In genomic region chr8:121908378-121909147, GRCm38 (mm10) we compare ENCODE assay signal across 10 mouse cellular contexts. TPM values are rescaled to one million over a fixed set of nuclear protein-coding genes. Genes with fewer than 3 reads are reported as not detected.
A peak's percentile ranks its signal among the peaks of the same experiment; 100 is the strongest.
DNase-seq lines count a peak whose midpoint lies in the region; ATAC-seq and TF ChIP-seq lines count a peak whose summit lies in the region.
"Had no signal": no experiment of that assay in that cellular context is flagged by ENCODE, and none has a peak within 500 bp of the region (broad histone marks: within the 10 kb centered on the region; RNA-seq: fewer than 3 reads in every experiment).

No protein-coding gene starts in this region.

- no peaks in the 10 kb centered on the region for H3K9me3 ChIP-seq in heart, embryonic 14.5 days (ENCODE audit: control insufficient read depth, low read length)
- no peaks in the 10 kb centered on the region for H3K9me3 ChIP-seq in E14TG2a.4 (ENCODE audit: low read length)
- no peaks in the 10 kb centered on the region for H3K9me3 ChIP-seq in liver, embryonic 15.5 days (replicated peaks)

- intact Hi-C loops in heart, postnatal 10 days (cut with DNase I), result loop anchor here (1.0 to 2.0 kb wide), 3 partner anchors 16 to 58 kb away; no protein-coding TSS in a partner anchor

- WGBS in heart, embryonic 14.5 days, result 51% methylated on average over 8 of the region's 8 CpGs
- 21% methylated on average over 8 of the region's 8 CpGs for WGBS in liver, embryonic 15.5 days (ENCODE audit: insufficient replicate concordance)

- no peak overlapping the region for H3K27ac ChIP-seq in heart, embryonic 14.5 days (replicated peaks in 1 of 2; ENCODE audit: control insufficient read depth in 1 of 2, insufficient read depth in 1 of 2, low read depth in 2 of 2, low read length in 2 of 2)
- H3K27ac ChIP-seq in embryonic fibroblast, embryonic 13.5 days (ENCODE audit: insufficient read depth, low read length), result no peak overlapping the region
- H3K27ac ChIP-seq in liver, embryonic 15.5 days (replicated peaks), result peak overlapping the region; percentile 64; the same call in 1 of the 2 replicates

- ATAC-seq in heart, embryonic 14.5 days (ENCODE audit: insufficient number of reproducible peaks, insufficient read depth, low FRiP score, low read depth), result no peak
- no peak for ATAC-seq in liver, embryonic 15.5 days (ENCODE audit: insufficient read depth)

- H3K4me1 ChIP-seq in heart, embryonic 14.5 days (ENCODE audit: control insufficient read depth in 2 of 2, insufficient read depth in 2 of 2, low read length in 2 of 2), result peaks cover 10 to 26% of the 10 kb centered on the region in 2 experiments
- peaks cover 56% of the 10 kb centered on the region for H3K4me1 ChIP-seq in E14TG2a.4 (replicated peaks; ENCODE audit: low read depth, low read length)
- peaks cover 5% of the 10 kb centered on the region; the same call in 1 of the 2 replicates for H3K4me1 ChIP-seq in embryonic fibroblast, embryonic 13.5 days (ENCODE audit: control insufficient read depth, insufficient read depth, low read length)
- H3K4me1 ChIP-seq in liver, embryonic 15.5 days (replicated peaks), result peaks cover 84% of the 10 kb centered on the region

- H3K27me3 ChIP-seq in heart, embryonic 14.5 days (ENCODE audit: control insufficient read depth, insufficient read depth, low read length), result no peaks in the 10 kb centered on the region; the same call in 1 of the 2 replicates
- H3K27me3 ChIP-seq in E14TG2a.4 (ENCODE audit: insufficient read depth, low read length), result no peaks in the 10 kb centered on the region
- no peaks in the 10 kb centered on the region for H3K27me3 ChIP-seq in liver, embryonic 15.5 days

- no peak overlapping the region for H3K9ac ChIP-seq in heart, embryonic 14.5 days (ENCODE audit: low read length)
- H3K9ac ChIP-seq in liver, embryonic 15.5 days, result peak overlapping the region; percentile 46

- H3K36me3 ChIP-seq in heart, embryonic 14.5 days (ENCODE audit: control insufficient read depth, insufficient read depth, low read length), result no peaks in the 10 kb centered on the region
- H3K36me3 ChIP-seq in E14TG2a.4 (ENCODE audit: insufficient read depth, low read length), result peaks cover 27% of the 10 kb centered on the region
- H3K36me3 ChIP-seq in liver, embryonic 15.5 days (replicated peaks), result peaks cover 20% of the 10 kb centered on the region

- no peak for DNase-seq in heart, postnatal 10 days
- no peak for DNase-seq in layer of hippocampus, postnatal 25 days (ENCODE audit: extremely low spot score in 1 of 2, low spot score in 1 of 2)
- DNase-seq in cerebellum, adult 11 months, result no peak
- no peak for DNase-seq in adrenal gland, postnatal 4 days (ENCODE audit: low spot score in 2 of 2)
- DNase-seq: kidney, adult 11 months; lung, postnatal 14 days had no signal

- TF ChIP-seq CTCF in E14TG2a.4 (conservative IDR thresholded peaks at IDR 0.05; ENCODE audit: low read length), result no peak
- TF ChIP-seq CTCF in embryonic fibroblast, embryonic 13.5 days (IDR thresholded peaks at IDR 0.05; ENCODE audit: borderline replicate concordance, insufficient read depth, low read length), result no peak

- no peak overlapping the region for H3K4me3 ChIP-seq in heart, embryonic 14.5 days (ENCODE audit: control insufficient read depth in 1 of 2, insufficient read depth in 1 of 2, low read depth in 1 of 2, low read length in 2 of 2)
- H3K4me3 ChIP-seq in E14TG2a.4 (replicated peaks; ENCODE audit: low read length), result peak overlapping the region; percentile 94
- H3K4me3 ChIP-seq in embryonic fibroblast, embryonic 13.5 days (ENCODE audit: insufficient read depth, low read length), result peak overlapping the region; percentile 56; the same call in 1 of the 2 replicates
- H3K4me3 ChIP-seq in liver, embryonic 15.5 days (replicated peaks), result peak overlapping the region; percentile 78

- TF ChIP-seq POLR2A in embryonic fibroblast, embryonic 13.5 days (IDR thresholded peaks at IDR 0.05; ENCODE audit: low read depth, low read length), result no peak

- peak overlapping the region; percentile 100 for H3K4me2 ChIP-seq in heart, embryonic 14.5 days (ENCODE audit: low read length)
- peak overlapping the region; percentile 92 for H3K4me2 ChIP-seq in liver, embryonic 15.5 days

RNA-seq across cellular contexts. Expression of gene Slc7a5, which starts 1.1 kb away (rescaled TPM):
- 18.7 and 18.8 TPM in 2 replicates for polyA plus RNA-seq in heart, embryonic 14.5 days (2014; fragmentation: Nextera tagmentation; extraction: Ambion mirVana)
- total RNA-seq in heart, postnatal 10 days (2021), result 10 to 100 TPM in 1 of 2 experiments, 1 to 10 TPM in 1; 8.6 to 11.3 TPM
- polyA plus RNA-seq in embryonic fibroblast, embryonic 13.5 days (2011; ENCODE audit: insufficient read length, low read depth, missing spikeins), result 125 and 185 TPM in 2 replicates
- polyA plus RNA-seq in liver, embryonic 15.5 days (2015; fragmentation: Nextera tagmentation; extraction: Ambion mirVana), result 38.2 and 42.4 TPM in 2 replicates
- 10 to 100 TPM; 66.6 to 75.5 TPM for total RNA-seq in layer of hippocampus, postnatal 25 days (2021)
- 10 to 100 TPM; 56.2 to 59.0 TPM for total RNA-seq in adrenal gland, postnatal 4 days (2021)

RNA-seq across cellular contexts. Expression of gene Car5a, which starts 36.1 kb away (rescaled TPM):
- polyA plus RNA-seq in heart, embryonic 14.5 days (2014; fragmentation: Nextera tagmentation; extraction: Ambion mirVana), result not detected in 2 replicates
- not detected for total RNA-seq in heart, postnatal 10 days (2021)
- polyA plus RNA-seq in embryonic fibroblast, embryonic 13.5 days (2011; ENCODE audit: insufficient read length, low read depth, missing spikeins), result 0.53 and 3.5 TPM in 2 replicates
- 3.2 and 4.5 TPM in 2 replicates for polyA plus RNA-seq in liver, embryonic 15.5 days (2015; fragmentation: Nextera tagmentation; extraction: Ambion mirVana)
- total RNA-seq in layer of hippocampus, postnatal 25 days (2021), result not detected
- under 1 TPM in 1 of 2 experiments, not detected in 1; 0.76 TPM for total RNA-seq in adrenal gland, postnatal 4 days (2021)

RNA-seq across cellular contexts. Expression of gene Banp, which starts 41.0 kb away (rescaled TPM):
- 21.2 and 24.8 TPM in 2 replicates for polyA plus RNA-seq in heart, embryonic 14.5 days (2014; fragmentation: Nextera tagmentation; extraction: Ambion mirVana)
- 10 to 100 TPM in 1 of 2 experiments, 1 to 10 TPM in 1; 9.8 to 11.9 TPM for total RNA-seq in heart, postnatal 10 days (2021)
- 32.1 and 38.9 TPM in 2 replicates for polyA plus RNA-seq in embryonic fibroblast, embryonic 13.5 days (2011; ENCODE audit: insufficient read length, low read depth, missing spikeins)
- 15.2 and 20.6 TPM in 2 replicates for polyA plus RNA-seq in liver, embryonic 15.5 days (2015; fragmentation: Nextera tagmentation; extraction: Ambion mirVana)
- 10 to 100 TPM; 39.4 to 41.7 TPM for total RNA-seq in layer of hippocampus, postnatal 25 days (2021)
- total RNA-seq in adrenal gland, postnatal 4 days (2021), result 10 to 100 TPM; 14.0 to 15.7 TPM

Comparison
In these comparisons a context has a peak if more than half of its experiments do, and no peak if none do; other contexts are left out.
1. H3K4me3 ChIP-seq: peak in E14TG2a.4 (single experiment), embryonic fibroblast, embryonic 13.5 days (single experiment) and liver, embryonic 15.5 days (single experiment); none in heart, embryonic 14.5 days (0 of 2).
2. RNA of gene Slc7a5, which starts 1.1 kb away (total RNA-seq): 66.6 to 75.5 TPM in layer of hippocampus, postnatal 25 days and 56.2 to 59.0 TPM in adrenal gland, postnatal 4 days; 8.6 to 11.3 TPM in heart, postnatal 10 days; every median in the first group is over 4 times any median in the second.